9 mouse cellular contexts compared by ENCODE assay signal in genomic region chr10:63421739-63422735, GRCm38 (mm10). TPM values are rescaled to one million over a fixed set of nuclear protein-coding genes. Genes with fewer than 3 reads are reported as not detected.
DNase-seq lines count a peak whose midpoint lies in the region; ATAC-seq lines count a peak whose summit lies in the region.
"Had no signal": no experiment of that assay in that cellular context is flagged by ENCODE, and none has a peak within 500 bp of the region (broad histone marks: within the 10 kb centered on the region; RNA-seq: fewer than 3 reads in every experiment).

Gm7075 (minus strand) TSS chr10:63421789.

- no peak for ATAC-seq in cerebellum, adult (ENCODE audit: insufficient number of reproducible peaks, low FRiP score, low TSS enrichment)
- ATAC-seq in activated CD4-positive, CD25-positive, alpha-beta regulatory T cell, adult 4 months: peak; percentile 37
- peak; percentile 61 for ATAC-seq in megakaryocyte-erythroid progenitor cell, adult 5-6 weeks (replicated peaks; ENCODE audit: low FRiP score, low TSS enrichment, poor library complexity, severe bottlenecking)

- DNase-seq in cerebellum, postnatal 14 days: peak; percentile 47 to 71
- peak; percentile 14 to 35 for DNase-seq in left cerebral cortex, adult 18-20 months (ENCODE audit: low spot score in 2 of 2)
- DNase-seq in left cerebral cortex, postnatal 36 days (ENCODE audit: low spot score in 2 of 2): no peak
- DNase-seq in heart, postnatal 4 days: peak; percentile 72
- peak; percentile 55 for DNase-seq in thymus, postnatal 0 days (ENCODE audit: low spot score)

- intact Hi-C loops in left cerebral cortex, postnatal 36 days (cut with DNase I): loop anchor here (5.0 kb wide), 2 partner anchors 55 to 150 kb away; no protein-coding TSS in a partner anchor

RNA-seq across cellular contexts. Expression of gene Gm7075, which starts in this region (rescaled TPM):
- total RNA-seq in left cerebral cortex, adult 18-20 months (2021): not detected
- not detected for total RNA-seq in left cerebral cortex, postnatal 36 days (2021)
- not detected for polyA plus RNA-seq in activated CD4-positive, CD25-positive, alpha-beta regulatory T cell, adult 4 months (2017; shearing (Covaris generic))
- not detected for total RNA-seq in heart, postnatal 4 days (2021)
- total RNA-seq in megakaryocyte-erythroid progenitor cell, adult 5-6 weeks (2014; fragmentation: Nextera tagmentation): not detected in 2 replicates
- total RNA-seq in megakaryocyte-erythroid progenitor cell, adult 5-6 weeks (2017): not detected in 2 replicates
- polyA plus RNA-seq in thymus, postnatal 0 days (2015; fragmentation: Nextera tagmentation; extraction: Ambion mirVana): not detected in 2 replicates
- total RNA-seq: layer of hippocampus, postnatal 36 days had no signal

Comparison
In these comparisons a context has a peak if more than half of its experiments do, and no peak if none do; other contexts are left out.
1. Peak in DNase-seq in left cerebral cortex, adult 18-20 months; RNA of the gene not detected or under 1 TPM.
2. Peak in ATAC-seq in activated CD4-positive, CD25-positive, alpha-beta regulatory T cell, adult 4 months; RNA of the gene not detected or under 1 TPM.
3. Peak in DNase-seq in heart, postnatal 4 days; RNA of the gene not detected or under 1 TPM.
4. Peak in ATAC-seq in megakaryocyte-erythroid progenitor cell, adult 5-6 weeks; RNA of the gene not detected or under 1 TPM.
5. Peak in DNase-seq in thymus, postnatal 0 days; RNA of the gene not detected or under 1 TPM.
6. DNase-seq: peak in cerebellum, postnatal 14 days (2 of 2); none in left cerebral cortex, postnatal 36 days (0 of 2).